Mouse (Mus musculus): ENCODE measurements around the gene Ppib.

Ppib gene

DNA sequence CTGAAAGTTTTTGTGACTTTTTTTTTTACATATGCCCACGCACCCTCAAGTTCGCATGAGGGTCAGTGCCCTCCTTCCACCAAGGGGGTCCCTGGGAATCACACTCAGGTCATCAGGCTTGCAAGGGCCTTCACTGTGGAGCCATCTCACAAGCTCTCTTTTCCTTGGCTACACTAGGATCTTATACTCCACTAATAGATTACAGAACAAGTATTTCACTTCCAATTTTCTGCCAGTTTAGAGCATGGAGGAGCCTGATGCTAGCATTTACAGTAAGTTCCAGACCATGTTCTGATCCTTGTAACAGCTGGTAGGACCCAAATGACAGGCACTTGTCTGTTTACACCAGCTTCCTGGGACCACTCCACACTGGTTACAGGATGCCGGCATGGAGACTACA, 18.1 kb downstream of the Ppib start:
- no peak for DNase-seq (ENCODE audit: low spot score in 2 of 2)

DNA sequence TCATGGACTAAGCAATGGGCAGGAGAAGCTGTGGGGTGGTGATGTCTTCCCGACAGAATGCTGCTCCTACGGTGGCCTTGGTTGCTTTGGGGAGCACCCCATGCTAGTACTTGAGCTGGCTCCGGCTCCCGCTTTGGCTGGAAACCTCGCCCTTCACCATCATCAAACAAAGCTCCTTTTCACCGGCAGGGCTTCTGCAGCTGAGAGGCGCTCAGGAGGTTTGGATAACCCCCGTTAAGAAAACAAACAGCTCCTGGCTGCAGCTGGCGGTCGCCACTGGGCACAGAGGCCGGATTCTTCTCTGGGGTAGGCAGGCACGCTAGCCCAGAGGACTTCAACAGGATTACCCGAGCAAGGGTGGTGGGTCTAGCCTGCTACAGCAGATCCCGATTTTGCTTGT, 18.5 kb downstream of the Ppib start:
- DNase-seq (ENCODE audit: low spot score in 2 of 2) = peak in 1 of 2 experiments; percentile 34

DNA sequence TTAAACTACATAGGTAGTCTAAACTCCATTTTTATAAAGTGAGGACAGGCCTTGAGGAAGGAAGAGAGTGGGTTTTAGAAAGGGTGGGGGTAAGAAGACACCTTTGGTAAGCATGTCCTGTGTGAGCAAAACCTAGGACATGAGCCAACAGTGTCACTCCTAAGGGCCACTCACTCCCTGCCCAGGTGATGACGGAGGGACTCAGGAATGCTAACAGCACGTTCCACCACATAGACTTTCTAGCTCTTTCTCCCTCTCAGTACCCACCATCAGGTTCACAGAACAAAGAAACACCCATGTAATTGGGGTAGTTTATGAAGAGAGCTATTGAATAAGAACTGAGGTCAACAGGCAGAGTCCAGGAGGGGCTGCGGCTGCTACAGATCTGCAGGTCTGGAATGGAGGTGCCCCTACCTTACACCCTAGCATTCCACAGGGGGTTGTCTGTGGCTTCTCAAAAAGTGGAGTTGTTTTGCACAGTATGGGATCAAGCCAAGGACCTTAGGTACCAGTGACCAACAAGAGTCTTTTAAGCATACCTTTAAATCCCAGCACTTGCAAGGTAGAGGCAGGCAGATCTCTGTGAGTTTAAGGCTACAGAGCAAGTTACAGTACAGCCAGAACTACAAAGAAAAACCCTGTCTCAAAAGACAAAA, 20.9 kb downstream of the Ppib start:
- no peak for DNase-seq (ENCODE audit: low spot score in 2 of 2)

DNA sequence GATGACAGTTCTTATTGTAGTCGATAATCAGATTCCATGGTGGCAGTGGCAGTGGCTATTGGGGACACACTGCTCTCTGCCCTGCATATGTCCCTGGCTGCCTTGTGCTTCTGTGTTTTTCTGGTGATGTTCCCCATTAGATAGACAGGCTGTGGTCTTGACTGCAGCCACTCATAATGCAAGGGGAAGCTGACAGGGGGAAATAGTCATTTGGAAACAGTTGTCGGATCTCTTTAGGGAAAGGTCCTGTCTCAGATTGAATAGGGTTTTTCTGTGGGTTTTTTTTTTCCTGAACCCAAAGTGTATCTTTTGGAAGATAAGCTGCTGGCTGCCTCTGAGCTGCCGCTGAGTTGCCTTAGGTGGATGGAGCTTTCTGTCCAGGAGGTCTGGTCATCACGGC, 22.0 kb downstream of the Ppib start:
- no peak for DNase-seq (ENCODE audit: low spot score in 2 of 2)

DNA sequence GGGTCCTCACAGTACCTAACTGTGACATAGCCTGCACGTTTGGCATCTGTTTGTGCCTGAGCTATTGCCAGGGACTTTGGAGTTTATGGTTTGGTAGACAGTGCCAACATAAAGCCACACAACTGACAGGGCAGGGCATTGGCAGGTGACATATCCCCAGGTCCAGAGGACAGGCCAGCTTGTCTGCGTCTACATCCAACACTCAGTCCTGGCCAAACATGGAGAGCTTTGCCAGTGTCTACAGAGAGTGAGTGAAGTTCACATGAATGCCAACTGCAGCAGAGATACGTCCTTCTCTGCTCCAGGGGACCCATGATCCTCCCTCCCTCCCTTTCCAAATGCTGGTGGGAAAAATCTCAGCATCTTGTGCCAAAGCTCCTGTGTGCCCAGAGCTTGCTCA, 24.1 kb downstream of the Ppib start:
- DNase-seq (ENCODE audit: low spot score in 2 of 2) = no peak

DNA sequence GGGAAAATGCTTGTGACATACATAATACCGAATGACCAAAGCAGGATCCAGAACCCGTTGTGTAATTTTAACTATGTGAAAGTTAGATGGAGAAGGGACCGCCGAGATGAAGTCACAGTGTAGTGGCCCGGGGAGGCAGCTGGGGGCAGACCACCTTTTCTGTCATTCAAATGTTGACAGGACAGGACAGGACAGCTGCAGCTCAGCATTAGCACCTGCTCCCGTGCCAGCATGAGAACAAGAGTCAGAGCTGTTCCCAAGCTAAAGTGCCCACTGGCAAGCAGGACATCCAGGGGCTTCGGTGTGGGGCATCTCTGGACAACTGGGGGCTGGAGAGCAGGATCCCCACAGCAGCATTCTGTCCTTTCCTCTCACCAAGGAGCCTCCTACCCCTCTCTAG, 27.0 kb downstream of the Ppib start:
- no peak for DNase-seq (ENCODE audit: low spot score in 2 of 2)

DNA sequence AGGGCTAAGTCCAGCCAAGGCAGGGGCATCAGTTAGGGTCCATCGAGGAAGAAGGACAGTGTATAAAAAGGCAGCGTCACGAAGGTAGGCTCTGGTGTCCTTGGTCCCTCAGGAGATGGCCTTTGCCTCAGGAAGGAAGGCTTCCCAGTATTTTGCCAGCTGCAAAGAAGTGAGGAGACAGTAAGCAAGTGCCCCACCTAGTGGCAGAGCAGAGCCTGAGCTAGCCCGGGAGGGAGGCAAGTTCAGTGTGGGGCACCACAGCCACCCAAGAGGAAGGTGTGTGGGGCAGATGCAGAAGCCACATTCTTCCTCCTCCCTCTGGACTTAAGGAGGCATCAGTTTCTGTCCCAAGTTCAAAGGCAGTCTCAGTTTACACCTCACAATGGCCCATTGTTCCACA, 28.4 kb downstream of the Ppib start:
- peak in 1 of 2 experiments; percentile 42 for DNase-seq (ENCODE audit: low spot score in 2 of 2)

DNA sequence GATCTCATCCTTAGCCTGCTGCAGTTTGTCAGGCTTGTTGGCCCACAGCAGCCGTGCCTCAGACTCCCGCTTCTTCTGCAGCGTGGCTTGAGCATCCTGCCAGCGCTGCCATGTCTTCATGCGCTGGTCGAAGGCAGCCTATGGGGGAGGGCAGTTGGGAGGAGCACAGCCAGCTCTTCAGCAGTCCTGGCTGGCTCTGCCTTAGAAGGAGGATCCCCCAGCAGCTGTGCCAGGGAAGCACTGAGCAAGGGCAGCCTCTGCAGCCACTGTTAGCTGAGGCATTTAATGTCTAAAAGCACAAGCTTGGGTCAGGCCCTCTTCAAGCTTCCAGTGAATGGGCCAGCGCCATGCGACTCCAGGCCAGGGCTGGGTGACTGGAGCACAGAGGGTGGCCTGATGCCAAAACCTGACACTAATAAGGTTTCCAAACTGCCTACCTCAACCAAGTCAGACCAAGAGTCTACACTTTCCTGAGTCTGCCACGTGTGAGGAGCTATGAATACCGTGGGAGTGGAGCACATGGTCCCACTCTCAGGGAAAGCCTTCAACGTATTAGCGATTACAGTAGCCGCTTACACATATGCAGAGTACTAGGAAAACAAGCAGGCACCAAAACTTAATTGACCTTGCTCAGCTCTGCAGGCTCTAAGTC, 30.7 kb downstream of the Ppib start:
- no peak for DNase-seq (ENCODE audit: low spot score in 2 of 2)

DNA sequence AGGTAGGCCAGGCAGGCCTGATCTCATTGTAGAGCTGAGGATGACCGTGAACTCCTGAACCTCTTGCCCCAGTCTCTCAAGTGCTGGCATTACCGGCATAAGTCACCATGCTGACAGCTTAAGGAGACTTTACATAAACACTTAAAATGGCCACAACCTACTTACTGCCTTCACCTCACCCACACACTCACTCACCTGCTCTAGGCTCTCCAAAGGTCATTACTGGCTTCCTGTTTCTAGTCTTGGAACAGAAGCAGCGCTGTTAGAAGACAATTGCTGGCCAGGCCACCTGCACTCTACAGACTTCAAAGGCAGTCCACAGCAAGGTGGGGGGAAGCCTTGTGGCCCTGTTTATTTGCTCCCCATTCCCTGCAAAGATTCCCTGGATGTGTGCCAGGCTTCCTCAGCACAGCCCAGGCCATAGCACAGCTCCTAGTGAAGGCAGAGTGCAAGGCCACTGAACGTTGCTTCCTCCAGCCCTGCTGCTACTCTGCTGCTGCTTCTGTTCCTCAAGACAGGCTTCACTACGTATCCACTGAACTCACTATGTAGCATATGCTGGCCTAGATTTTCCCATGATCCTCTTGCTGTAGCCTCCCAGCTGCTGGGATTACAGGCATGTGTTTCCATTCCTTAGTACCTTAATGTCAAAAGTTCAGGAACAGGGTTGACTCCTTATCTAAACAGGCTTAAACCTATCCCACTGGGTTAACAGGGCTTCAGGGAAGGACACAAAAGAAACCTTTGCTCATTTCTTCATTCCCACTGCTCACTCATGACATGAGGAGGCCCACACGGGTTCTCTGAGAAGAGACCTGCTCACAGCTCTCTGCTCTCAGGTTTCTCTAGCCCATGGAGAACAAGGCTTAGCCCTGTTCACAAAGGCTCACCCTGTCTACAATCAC, 31.6 kb downstream of the Ppib start:
- DNase-seq (ENCODE audit: low spot score in 2 of 2) = no peak

DNA sequence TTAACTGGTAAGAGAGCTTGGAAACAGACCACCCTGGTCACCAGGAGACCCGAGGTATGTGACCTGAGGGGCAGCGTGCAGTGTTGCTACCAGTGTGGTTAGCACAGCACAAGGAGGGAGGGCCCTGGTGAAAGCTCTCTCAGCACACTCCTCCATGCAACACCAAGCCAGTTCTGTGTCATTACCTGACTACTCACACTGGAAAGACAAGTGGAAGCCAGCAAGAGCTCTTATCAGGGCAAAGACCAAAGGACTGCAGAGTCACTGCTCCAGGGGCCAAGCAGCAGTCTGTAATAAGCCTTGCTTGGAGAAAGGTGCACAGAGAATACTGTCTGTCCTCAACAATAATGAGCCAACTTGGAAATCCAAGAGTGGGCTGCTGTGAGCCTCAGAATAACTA, 32.6 kb downstream of the Ppib start:
- no peak for DNase-seq (ENCODE audit: low spot score in 2 of 2)

DNA sequence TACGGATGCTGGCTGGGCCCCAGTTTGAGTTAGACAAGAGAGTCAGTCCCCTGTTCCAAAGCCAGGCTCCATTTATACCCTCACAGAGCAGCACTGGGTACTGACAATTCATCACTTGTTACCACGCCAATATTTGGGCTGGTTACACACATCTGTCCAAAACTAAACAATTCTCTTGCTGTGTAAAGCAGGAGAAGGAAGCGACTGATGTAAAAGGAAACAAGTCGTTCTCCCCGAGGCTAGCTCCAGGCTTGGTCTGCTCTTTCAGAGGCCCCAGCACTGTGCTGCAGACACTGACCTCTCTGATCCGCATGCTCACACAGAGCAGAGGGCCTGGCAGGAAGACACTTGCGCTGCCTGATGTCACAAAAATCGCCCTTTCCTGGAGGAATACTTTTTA, 41.6 kb downstream of the Ppib start:
- no peak for DNase-seq (ENCODE audit: low spot score in 2 of 2)

DNA sequence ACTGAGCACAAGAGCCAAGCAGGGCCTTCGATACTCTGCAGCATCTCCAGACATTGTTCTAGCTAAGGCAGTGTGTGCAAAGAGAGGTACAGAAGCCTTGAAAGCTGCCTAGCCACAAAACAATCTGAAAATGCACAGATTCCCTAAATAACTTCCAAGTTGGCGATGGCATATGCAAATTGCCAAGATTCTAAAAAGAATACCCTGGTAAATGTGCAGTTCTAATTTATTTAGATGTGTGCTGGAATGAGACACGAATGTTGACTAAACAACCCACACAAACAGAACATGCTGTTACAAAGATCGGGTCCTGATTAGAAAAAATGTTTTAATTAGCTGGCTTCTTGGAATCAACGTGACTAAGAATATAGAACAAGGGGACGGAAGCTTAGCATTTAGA, 42.6 kb downstream of the Ppib start:
- no peak for DNase-seq (ENCODE audit: low spot score in 2 of 2)

DNA sequence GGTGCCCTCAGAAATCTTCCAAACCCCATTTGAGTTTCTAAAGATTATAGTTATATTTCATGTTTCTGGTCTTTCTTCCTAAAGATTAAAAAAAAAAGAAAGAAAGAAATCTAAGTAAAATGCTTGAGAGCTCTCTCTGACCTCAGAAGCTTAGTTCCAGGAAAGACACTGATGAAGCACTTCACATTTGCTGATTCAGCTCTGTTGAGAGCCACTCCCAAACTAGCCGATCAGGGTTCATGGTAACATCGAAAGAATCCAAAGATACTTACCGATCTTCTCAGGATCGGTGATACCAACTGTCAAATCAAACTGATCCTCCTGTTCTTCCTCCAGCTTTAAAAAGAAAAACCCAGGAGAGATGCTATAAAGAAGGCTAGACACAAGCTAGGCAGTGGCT, 44.6 kb downstream of the Ppib start:
- DNase-seq (ENCODE audit: low spot score in 2 of 2) = no peak

DNA sequence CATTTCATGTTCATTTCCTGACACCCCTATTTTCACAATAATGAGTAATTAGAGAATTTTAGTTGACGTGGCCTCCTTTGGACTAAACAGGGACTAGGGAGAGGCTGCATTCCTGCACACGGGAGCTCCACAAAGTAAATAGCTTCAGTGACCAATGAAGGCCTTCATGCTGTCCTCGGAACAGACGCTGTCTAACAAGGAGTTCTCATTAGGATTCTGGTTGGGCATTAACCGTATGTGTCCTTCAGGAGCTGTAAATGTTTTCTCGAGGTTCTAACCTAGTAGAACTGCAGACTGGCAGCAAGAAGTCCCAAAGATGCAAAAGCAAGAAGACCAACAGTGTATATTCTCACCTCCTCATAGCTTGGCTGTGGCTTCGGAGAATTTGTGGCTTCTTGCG, 45.1 kb downstream of the Ppib start:
- DNase-seq (ENCODE audit: low spot score in 2 of 2) = no peak

DNA sequence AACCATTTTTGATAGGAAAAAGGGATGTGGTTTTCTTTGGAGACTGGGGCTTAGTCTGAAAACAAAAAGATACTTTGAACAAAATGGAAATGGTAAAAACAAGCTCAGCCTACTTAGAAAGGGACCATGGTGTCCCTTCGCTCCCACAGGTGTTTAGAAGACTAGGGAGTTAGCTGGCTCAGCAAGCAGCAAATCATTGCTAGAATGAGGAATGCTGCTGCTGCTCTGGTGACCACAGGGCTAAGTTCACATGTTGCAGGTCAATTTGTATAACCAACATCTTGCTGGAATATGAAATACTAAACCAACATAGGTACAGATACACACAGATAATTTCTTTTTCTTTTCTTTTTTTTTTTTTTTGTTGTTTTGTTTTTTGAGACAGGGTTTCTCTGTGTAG, 49.6 kb downstream of the Ppib start:
- DNase-seq (ENCODE audit: low spot score in 2 of 2) = no peak

DNA sequence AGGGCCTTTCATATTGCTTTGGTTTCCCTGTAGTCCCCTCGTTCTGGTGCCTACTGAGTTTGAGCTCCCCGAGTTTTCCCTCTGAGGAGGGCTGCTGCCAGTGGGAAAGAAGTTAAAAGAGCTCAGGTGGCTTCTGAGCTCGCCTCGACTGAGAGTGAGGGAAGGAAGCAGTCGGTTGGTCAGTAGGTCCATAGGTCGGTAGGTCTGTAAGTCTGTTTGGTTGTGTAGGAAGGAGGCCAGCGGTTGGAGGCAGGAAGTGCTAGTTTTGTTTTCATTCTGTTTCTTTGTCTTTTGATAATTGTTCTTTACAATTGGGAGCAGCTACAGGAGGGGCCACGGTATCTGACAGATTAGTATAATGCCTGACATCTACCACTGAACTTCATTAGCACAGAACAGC, 50.1 kb downstream of the Ppib start:
- DNase-seq (ENCODE audit: low spot score in 2 of 2) = no peak

DNA sequence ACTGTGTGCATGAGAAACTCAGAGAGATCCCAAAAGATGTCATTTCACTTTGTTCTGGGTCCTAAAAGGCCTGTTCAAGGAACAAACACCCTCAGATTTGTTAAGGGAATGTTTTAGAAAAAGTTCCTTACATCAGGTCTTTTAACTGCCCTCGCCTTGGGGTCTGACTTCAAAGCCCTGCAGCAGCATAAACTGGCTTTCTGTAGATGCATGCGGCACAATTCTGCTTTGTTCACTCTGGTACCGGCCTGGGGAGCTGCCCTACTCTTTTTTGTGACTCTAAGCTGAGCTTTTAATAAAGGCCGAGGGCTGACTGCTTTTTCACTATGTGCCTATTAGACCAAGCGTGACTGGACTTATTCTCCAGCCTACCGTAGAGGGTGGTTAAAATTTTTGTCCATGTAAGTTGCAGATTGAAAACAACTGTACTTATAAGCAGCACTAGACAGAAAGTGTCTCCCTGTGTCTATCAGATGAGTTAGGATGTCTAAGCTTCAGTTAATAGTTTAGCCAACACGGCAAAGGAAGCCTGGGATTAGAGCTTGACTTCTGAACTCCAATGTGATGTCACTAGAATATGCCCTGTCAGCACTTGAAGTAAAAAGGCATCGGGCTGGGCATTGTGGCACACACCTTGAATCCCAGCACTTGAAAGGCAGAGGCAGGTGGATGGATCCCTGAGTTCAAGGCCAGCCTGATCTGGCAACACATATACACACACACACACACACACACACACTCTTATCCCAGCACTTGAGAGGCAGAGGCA, 50.8 kb downstream of the Ppib start:
- no peak for DNase-seq (ENCODE audit: low spot score in 2 of 2)

DNA sequence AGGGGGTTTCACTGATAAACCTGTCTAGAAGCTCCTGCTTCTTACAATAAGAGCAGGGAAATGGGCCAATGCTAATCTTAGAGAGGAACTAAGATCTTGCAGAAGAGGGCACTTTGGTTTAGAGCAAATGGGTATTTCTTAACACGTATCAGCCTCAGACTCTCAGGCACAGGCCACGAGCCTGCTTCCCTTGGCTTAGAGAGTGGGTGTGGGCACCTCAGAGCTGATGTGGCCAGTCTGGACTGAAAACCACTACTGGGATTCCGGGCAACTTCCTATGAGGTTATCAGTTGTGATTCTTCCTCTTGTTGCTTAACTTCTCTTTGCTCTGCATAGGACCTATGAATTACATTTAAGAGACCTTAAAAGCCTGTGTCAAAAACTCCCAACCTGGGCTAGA, 54.3 kb downstream of the Ppib start:
- DNase-seq (ENCODE audit: low spot score in 2 of 2) = no peak

All from frontal cortex, postnatal 10 days (tissue).